Mouse (Mus musculus): ENCODE measurements around the gene Ces1g.

Gene Ces1g

DNA sequence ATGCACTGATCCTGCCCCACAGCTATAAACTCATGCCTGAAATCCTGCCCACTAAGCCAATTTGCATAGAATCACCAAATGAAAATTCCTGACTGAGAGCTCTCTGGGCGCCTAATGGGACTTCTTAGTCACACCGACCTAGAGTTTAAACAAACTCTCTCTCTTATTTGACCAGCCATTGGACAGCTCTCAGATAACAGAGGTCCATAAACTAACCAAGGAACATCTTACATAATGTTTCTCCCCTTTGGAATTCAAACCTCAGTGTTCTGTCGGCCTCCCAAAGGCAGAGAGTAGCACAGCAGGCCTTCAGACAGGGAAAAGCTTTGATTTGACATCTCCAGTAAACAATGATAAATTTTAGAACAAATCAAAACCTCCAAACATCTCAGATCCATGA, at the start of gene Ces1g:
TSS of gene Ces1g (minus strand) at position 102 of the 400 bp plus-strand sequence.
- no peak for DNase-seq (ENCODE audit: low read depth, low spot score)

DNA sequence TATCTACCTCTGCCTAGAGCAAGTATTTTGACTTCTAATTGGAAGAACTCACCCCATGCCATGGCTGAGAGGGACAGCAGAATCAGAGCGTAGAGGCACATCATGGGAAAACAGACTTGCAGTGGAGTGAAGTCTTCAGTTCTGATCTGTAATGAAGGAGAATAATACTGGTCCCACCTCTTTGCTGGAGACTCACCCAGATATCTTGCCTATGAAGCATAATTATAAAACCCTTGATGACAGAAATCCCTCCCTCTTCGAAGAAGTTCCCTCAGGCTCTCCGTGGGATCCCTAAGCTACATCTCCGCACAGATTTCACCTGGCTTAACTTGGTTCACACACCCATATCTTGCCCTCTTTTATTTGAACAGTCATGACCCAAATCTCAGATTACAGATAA, 42.5 kb upstream of the Ces1g start, which contains the start of gene Ces1h:
TSS of gene Ces1h (minus strand) at position 101 of the 400 bp plus-strand sequence.
- DNase-seq (ENCODE audit: low read depth, low spot score) = no peak

DNA sequence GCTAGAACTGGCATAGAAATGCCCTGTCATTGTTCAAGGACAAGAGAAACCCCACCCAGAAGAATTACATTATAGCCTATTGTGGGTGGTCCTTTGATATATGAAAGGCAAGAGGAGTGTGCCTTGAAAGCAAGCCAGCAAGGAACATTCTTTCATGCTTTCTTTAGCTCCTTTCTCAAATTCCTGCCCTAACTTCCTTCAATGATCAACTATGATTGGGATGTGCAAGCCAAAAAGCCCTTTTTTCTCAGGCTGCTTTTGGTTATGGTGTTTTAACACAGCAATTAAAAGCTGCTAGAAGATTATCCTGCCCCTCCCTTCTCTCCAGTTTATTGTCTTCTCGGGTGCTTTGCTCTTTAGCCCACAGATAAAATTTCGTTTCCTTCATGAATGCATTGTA, 32.4 kb upstream of the Ces1g start:
- DNase-seq (ENCODE audit: low read depth, low spot score) = no peak

DNA sequence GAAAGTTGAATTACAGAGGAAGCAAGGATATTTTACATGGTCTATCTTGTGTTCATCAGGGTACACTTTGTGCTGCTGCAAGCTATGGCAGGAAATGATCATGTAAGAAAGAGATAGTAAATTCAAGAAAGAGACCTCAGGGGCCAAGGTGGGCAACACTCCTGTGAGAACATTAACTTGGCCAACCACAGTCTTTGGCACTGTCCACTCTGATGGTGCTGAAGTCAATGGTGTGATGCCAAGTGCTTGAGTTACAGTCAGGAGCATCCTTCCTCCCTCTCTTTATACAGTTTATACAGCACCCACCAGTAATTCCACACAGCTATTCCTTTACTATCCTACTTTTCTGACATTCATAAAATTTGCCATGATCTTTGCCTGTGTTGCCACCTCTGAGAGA, 23.0 kb upstream of the Ces1g start:
- DNase-seq (ENCODE audit: low read depth, low spot score) = no peak

GRCm38 (mm10) chr8:93339531-93339930, 2.4 kb upstream of the Ces1g start:
- no peak for DNase-seq (ENCODE audit: low read depth, low spot score)

- DNase-seq (ENCODE audit: low read depth, low spot score) = no peak
These were observed 4.4 kb downstream of the Ces1g start for GRCm38 (mm10) chr8:93332703-93333102.

GRCm38 (mm10) chr8:93331151-93331550, 6.0 kb downstream of the Ces1g start:
- no peak for DNase-seq (ENCODE audit: low read depth, low spot score)

DNA sequence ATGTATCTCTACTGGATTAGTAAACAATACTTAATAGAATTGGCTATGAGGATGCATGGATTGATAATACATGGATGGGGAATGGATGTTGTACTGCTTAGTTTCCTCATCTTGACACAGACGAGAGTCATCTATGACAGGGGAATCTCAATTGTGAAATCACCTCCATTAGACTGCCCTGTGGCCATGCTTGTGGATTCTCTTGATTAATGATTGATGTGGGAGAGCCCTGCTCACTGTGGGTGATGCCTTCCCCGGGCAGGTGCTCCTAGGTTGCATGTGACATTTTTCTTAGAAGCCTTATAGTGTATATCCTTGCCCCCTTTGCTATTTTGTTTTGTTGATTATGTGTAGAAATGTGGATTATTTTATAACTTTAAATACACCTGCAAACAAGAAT, 12.0 kb downstream of the Ces1g start:
- DNase-seq (ENCODE audit: low read depth, low spot score) = no peak

DNA sequence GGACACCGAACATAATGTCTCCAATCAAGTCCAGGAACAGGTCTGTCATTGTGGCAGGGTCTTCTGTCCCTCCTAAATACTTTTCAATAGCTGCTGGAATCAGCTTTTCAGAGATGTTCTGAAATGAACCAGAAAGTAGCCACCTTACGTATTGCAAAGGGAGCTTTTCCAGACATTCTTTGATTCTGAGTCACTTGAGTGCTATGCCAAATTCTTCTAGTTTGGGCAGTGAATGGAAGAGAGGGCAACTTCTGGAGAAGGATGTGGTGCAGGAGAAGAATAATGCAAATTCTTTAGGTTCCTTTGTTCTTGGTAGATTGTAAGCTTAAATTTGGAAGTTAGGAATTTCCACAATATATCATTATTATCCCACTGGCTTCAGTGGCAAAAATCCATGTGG, 20.1 kb downstream of the Ces1g start:
- DNase-seq (ENCODE audit: low read depth, low spot score) = no peak

GRCm38 (mm10) chr8:93315557-93315956, 21.6 kb downstream of the Ces1g start:
- DNase-seq (ENCODE audit: low read depth, low spot score) = no peak

DNA sequence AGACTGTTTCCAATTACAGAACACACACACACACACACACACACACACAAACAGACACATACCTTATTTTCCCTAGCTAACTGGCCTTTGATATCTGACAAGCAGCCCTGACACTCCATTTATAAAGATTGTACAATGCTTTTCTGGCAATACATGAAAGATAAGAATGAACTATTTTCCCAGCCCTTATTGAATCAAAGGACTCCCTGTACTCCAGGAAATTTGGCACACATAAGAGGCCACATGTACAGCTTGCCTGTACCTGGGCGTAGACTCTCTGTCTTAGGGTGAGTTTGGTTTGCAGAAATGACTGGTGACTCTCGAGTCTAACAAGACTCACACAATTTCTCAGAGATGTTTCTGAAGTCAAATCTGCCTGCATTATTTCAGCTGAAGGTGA, 53.2 kb downstream of the Ces1g start:
- no peak for DNase-seq (ENCODE audit: low read depth, low spot score)

DNA sequence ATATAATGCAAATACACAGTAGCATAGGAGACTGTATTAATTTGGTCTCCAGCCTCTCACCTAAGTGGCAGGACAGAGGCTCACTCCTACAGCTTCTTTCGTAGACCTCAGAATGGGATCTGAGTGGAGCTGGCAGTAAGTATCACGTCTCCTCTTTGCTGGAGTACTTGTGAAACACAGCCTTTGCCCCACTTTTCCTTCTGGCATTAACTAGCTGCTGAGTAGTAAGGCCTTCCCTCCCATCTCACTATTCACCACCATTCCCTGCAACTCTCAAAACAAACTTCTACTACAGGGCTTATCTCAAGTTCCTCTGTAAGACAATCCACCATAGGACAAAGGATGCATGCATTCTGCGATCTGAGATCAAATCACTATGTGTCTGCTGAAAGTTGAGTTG, 54.8 kb downstream of the Ces1g start:
- DNase-seq (ENCODE audit: low read depth, low spot score) = no peak

DNA sequence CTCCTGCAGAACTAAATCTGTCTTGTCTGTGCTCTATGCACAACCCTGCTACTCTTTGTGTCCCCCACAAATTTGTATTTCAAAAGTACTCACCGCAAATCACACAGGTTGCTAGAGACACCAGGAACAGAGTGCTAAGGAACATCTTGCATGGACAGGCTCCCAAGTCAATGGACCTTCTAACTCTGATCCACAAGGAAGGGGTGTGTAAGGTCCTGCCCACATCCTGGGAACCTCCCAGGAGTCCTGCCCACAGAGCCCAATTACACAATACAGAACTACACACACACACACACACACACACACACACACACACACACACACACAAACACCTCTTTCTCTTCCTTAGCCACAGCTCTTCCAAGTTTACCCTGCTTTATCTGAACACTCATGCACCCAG, 57.6 kb downstream of the Ces1g start, which contains the start of gene Ces1f:
TSS of gene Ces1f (minus strand) at position 192 of the 400 bp plus-strand sequence.
- DNase-seq (ENCODE audit: low read depth, low spot score) = no peak

DNA sequence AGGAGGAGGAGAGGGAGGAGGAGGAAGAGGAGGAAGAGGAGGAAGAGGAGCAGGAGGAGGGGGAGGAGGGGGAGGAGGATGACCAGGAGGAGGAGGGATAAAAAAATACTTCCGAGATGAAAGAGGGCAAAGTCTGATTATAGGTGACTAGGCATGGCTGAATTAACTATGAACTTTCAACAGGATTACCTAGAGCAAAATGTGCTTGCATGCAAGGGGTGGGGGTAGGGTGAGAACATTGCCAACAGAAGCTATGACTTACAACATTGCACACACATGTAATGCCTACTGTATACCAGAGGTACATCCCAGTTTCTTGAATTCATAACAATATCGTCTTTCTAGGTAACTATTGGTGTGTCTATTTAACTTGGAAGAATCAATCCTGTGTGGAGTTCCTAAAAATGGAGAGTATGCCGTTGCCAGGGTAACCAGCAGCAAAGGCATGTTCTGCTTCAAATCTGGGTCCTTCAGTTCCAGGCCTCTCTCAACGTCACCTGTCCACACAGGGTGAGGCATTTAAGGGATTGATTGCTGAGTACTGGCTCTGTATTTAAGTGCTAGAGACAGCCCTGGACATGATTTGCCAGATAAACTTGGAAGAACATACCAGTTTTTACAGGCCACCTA, 58.8 kb downstream of the Ces1g start:
- no peak for DNase-seq (ENCODE audit: low read depth, low spot score)

DNA sequence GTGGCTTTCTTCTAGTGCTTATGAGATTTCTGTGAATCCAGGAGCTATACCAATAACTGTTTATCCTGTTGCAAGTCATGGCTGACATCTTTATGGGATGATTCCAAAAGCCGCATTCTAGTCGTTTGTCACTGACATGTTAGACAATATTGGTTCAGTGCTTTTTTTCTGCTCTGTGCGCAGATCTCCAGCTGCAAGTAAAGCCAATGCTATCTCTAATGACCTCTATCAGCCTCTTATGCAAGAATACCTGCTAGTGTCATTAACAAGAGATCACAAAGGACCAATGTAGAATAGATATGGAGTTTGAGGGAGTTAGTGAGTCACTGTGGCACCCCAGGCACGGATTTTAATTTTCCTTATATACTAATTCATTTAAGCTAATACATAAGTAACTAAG, 62.5 kb downstream of the Ces1g start:
- no peak for DNase-seq (ENCODE audit: low read depth, low spot score)

GRCm38 (mm10) chr8:93273321-93273720, 63.8 kb downstream of the Ces1g start:
- no peak for DNase-seq (ENCODE audit: low read depth, low spot score)

DNA sequence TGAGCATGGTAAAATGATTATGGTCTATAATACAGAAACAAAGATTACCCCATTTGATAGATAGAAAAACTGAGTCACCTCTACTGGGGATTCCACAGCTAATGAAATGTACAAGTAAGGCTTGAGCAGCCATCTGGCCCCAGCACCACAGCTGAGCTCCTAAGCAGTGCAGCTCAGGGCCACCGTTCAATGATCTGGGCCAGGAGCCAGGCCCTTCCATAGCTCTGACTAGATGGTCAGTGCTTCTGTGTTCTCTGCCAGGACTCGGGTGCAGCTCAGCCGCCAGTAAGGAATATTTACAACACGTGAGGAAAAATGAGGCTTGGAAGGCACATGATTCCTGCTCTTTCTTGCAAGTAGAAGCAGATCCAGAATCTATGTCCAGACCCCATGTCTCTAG, 64.4 kb downstream of the Ces1g start:
- no peak for DNase-seq (ENCODE audit: low read depth, low spot score)

DNA sequence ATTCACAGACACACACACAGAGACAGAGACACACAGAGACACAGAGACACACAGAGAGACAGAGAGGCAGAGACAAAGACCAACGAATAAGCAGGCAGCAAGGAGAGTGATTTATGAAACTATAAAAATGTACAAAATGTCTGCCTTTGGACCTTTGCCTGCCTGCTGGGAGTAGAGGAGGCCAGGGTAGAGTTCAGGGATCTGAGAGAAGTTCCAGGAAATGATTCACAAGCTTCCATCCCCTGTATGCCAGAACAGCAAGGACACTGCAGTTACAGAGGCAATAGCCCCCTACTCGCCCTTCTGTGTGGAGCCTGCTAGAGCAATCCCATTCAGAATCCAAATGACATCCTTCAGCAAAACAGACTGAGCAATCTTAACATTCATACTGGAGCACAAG, 75.7 kb downstream of the Ces1g start:
- DNase-seq (ENCODE audit: low read depth, low spot score) = no peak

GRCm38 (mm10) chr8:93252400-93252925, 84.6 kb downstream of the Ces1g start:
- DNase-seq (ENCODE audit: low read depth, low spot score) = no peak

All from CD4-positive helper T cell, adult 2 months (primary cell).